Mouse (Mus musculus) natural killer cell, adult 2 months (primary cell): ENCODE results near the gene Zfp563.

ENCODE experiments used
- DNase-seq, 2 experiments: peaks; one replicate each; pipeline ENCODE4 v3.0.0; 2022; ENCODE audit warnings: low spot score in 2 of 2

Gene Zfp563

GRCm38 (mm10) chr17:33089220-33089949 is at the start of gene Zfp563:
Gene Zfp563, plus strand, starts transcription at chr17:33089310.
- peak; percentile 82 to 85 for DNase-seq

GRCm38 (mm10) chr17:33058791-33059190 is 30.3 kb upstream of the Zfp563 start:
- DNase-seq = no peak

- DNase-seq = no peak
These were observed 26.1 kb upstream of the Zfp563 start for GRCm38 (mm10) chr17:33063001-33063400.

GRCm38 (mm10) chr17:33067958-33068357 is 21.2 kb upstream of the Zfp563 start, which contains the start of gene 4921501E09Rik:
Gene 4921501E09Rik, minus strand, starts transcription at chr17:33068058.
- DNase-seq = no peak

GRCm38 (mm10) chr17:33091630-33092029 is 2.5 kb downstream of the Zfp563 start:
- no peak for DNase-seq

- peak; percentile 37 to 40 for DNase-seq
These were observed 3.5 kb downstream of the Zfp563 start for GRCm38 (mm10) chr17:33092391-33093193.

GRCm38 (mm10) chr17:33097396-33097795 is 8.3 kb downstream of the Zfp563 start:
- DNase-seq = no peak

- DNase-seq = no peak
These were observed 35.4 kb downstream of the Zfp563 start for GRCm38 (mm10) chr17:33124546-33124945.

- no peak for DNase-seq
These were observed 37.1 kb downstream of the Zfp563 start for GRCm38 (mm10) chr17:33126257-33126656.

GRCm38 (mm10) chr17:33139261-33139820 is 50.2 kb downstream of the Zfp563 start, which contains the start of gene Morc2b:
Gene Morc2b, minus strand, starts transcription at chr17:33139683.
- DNase-seq = no peak
